Mouse (Mus musculus) effector memory CD4-positive, alpha-beta T cell, adult 7 months (primary cell): ENCODE measurements around the gene Plek2. TPM values are rescaled to one million over a fixed set of nuclear protein-coding genes. Genes with fewer than 3 reads are reported as not detected.

ENCODE experiments used
- polyA plus RNA-seq: library from polyadenylated mRNA; unstranded; fragments of 100-300 nt; shearing (Covaris generic); gene quantifications from one replicate; pipeline ENCODE4 v1.2.1, GENCODE M21; 2017

Gene Plek2
- polyA plus RNA-seq, result 0.56 TPM

GRCm38 (mm10) chr12:78906707-78907162, at the start of gene Plek2:
Gene Plek2 (minus strand): TSS chr12:78906964.

GRCm38 (mm10) chr12:78861496-78862253, 45.1 kb downstream of the Plek2 start, which contains the start of the genes Atp6v1d and Eif2s1:
Gene Atp6v1d (minus strand): TSS chr12:78861638.
Gene Eif2s1 (plus strand): TSS chr12:78861819.

Other genes with a start within 250 kb of the Plek2 start
- not detected for gene Fam71d, start 215.4 kb downstream of the Plek2 start, polyA plus RNA-seq
- gene Mpp5, start 158.1 kb downstream of the Plek2 start, polyA plus RNA-seq, result 8.9 TPM
- 91.7 TPM for gene Atp6v1d, start 45.3 kb downstream of the Plek2 start, polyA plus RNA-seq
- 181 TPM for gene Eif2s1, start 45.1 kb downstream of the Plek2 start, polyA plus RNA-seq
- 13.4 TPM for gene Tmem229b, start 100.7 kb upstream of the Plek2 start, polyA plus RNA-seq
- gene Plekhh1, start 122.2 kb upstream of the Plek2 start, polyA plus RNA-seq, result 0.12 TPM
- gene Pigh, start 182.7 kb upstream of the Plek2 start, polyA plus RNA-seq, result 5.9 TPM
- gene Arg2, start 223.8 kb upstream of the Plek2 start, polyA plus RNA-seq, result 0.62 TPM